Mouse (Mus musculus) induced T-regulatory cell, adult 2 months (primary cell): ENCODE measurements around the gene Zbtb20.
"Not testable (repeated sequence)": the region's sequence is repeated elsewhere in the genome, so short reads cannot be mapped to it uniquely, and the experiment has no call there.

ENCODE experiments used
- DNase-seq: peaks from one replicate; pipeline ENCODE4 v3.0.0-alpha.2; 2012; ENCODE audit warnings: low read depth

The Zbtb20 gene

DNA sequence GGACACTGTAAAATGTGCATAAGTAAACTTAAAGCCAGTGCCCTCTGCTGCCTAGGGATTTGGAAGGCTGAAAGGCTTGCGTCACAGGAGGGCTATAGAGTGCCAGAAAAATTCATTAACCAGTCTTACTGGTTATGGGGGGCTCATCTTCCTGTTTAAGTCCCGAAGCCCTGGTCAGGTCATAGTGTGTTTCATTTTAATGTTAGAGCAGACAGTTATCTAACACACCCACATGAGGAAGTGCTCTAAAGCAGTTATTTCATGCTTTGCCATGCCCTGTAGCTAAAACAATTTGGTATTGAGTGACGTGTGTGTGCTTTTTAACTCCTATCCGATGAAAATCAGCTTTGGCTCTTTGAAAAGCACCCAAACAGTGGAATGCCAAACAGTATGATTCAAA, 34.3 kb downstream of the Zbtb20 start:
- no peak for DNase-seq

- no peak for DNase-seq
Measured at GRCm38 (mm10) chr16:42910716-42911115, 35.0 kb downstream of the Zbtb20 start.

DNA sequence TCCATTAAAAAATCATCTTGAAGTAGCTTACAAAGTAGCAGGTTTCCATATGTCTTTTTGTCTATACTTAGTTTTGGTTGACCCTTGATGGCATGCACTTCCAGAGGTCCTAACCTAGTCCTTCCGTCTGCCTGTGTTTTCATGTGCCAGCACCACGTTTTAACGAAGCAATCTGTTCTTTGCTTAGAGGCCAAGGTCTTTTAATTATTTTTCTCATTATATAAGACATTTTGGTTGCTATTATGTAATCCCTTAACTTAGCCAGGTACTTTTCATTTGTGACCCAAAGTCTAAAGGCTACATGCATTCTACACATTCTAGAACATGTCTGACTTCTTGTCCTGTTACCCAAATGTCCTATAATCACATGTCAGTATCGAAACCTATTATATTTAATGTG, 35.6 kb downstream of the Zbtb20 start:
- no peak for DNase-seq

GRCm38 (mm10) chr16:42911815-42912214, 36.1 kb downstream of the Zbtb20 start:
- no peak for DNase-seq

GRCm38 (mm10) chr16:42913291-42913690, 37.6 kb downstream of the Zbtb20 start:
- DNase-seq: no peak

- DNase-seq: peak; percentile 53
Measured at GRCm38 (mm10) chr16:42914457-42915085, 38.9 kb downstream of the Zbtb20 start.

- no peak for DNase-seq
Measured at GRCm38 (mm10) chr16:42919992-42920760, 44.5 kb downstream of the Zbtb20 start.

DNA sequence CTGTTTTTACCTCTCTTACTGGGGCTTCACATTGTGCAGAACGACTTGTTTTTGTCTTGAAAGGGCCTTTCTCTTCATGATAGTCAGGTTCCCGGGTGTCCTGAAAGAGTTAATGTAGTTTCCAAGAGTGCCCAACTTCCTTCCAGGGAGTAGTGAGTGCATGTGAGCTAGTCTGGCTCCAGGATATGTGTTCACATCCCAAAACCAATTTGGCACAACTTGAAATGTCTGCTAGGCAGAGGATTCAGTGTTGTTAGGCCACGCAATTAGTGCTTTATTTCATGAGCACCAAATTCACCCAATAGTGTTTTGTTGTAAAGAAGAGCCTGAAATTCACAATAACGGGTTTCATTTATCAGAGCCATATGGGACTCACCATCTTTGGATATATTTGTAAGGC, 45.8 kb downstream of the Zbtb20 start:
- no peak for DNase-seq

DNA sequence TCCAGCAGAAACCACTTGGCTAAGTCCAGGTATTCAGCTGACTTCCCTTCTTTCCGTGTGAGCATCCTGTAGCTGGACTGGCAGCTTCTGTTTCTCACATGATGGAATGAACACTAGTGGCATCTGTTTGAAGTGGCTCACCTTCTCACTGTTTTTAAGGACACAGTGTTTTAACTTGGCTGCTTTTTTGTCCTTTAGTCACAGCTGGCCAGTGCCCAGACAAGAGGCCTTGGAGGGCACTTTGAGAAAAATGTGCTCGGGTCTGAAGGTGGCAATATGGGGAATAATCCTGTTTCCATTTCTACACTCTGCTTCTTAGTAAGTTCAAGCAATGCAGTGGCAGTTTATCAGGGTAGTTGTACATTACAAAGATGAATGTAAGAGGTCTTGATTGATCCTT, 62.5 kb downstream of the Zbtb20 start:
- DNase-seq: no peak

- DNase-seq: no peak
Measured at GRCm38 (mm10) chr16:42947016-42947415, 71.3 kb downstream of the Zbtb20 start.

GRCm38 (mm10) chr16:42955401-42955800, 79.7 kb downstream of the Zbtb20 start:
- not testable (repeated sequence) for DNase-seq

GRCm38 (mm10) chr16:42972872-42973271, 97.2 kb downstream of the Zbtb20 start:
- DNase-seq: no peak

DNA sequence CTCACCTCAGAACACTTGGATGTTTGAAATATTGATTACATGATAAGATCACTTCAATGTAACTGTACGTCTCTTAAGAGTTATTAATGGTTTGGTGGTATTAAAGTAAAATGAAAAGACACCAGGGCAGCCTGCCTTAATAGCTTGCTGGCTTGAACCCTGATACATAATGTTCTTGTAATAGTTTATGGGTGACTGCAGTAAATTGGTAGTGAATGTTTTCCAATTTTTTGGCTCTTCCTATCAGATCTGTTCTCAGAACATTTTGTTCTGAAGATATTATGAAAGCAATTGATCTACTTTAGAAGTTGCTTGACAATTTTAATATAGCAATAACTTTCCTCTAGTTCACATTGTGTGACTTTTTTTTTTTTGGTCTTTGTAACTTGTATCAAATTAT, 123.2 kb downstream of the Zbtb20 start:
- DNase-seq: no peak

DNA sequence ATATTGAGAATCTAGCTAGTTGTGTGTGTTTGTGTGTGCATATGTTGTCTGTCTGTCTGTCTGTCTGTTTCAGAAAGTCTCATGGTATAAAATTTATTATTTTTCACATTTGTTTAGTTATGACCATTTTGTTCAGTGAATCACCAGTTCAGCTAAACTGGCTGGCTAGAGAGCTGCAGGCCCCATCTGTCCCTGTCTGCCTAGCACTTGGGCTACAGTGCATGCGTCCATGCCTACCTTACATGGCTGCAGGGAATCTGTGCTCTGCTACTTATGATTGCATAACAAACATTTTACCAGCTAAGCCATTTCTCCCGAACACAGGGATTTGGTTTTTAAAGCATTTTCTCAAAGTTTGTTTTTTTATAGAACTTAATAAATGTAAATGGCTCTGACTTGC, 150.7 kb downstream of the Zbtb20 start:
- DNase-seq: no peak

- DNase-seq: no peak
Measured at GRCm38 (mm10) chr16:43029243-43029642, 153.6 kb downstream of the Zbtb20 start.

- DNase-seq: no peak
Measured at GRCm38 (mm10) chr16:43035709-43036108, 160.0 kb downstream of the Zbtb20 start.

DNA sequence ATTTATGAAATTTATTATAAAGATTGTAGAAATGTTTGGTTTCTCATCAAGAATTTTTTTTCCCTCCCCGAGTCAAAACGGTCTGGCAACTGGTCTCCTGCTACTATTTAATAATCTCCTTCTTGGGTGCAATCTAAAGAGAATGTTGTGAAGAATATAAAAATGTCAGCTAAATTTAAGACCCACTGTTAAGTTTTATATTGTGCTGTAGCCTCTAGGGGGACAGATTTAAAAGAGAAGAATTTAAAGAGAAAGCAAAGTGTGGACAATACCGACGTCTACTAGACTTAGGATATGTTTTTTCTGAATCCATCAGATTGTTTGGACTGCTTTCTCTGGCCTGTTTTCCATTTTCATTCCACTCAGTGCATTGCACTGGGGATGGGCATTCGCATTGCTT, 160.8 kb downstream of the Zbtb20 start:
- no peak for DNase-seq

DNA sequence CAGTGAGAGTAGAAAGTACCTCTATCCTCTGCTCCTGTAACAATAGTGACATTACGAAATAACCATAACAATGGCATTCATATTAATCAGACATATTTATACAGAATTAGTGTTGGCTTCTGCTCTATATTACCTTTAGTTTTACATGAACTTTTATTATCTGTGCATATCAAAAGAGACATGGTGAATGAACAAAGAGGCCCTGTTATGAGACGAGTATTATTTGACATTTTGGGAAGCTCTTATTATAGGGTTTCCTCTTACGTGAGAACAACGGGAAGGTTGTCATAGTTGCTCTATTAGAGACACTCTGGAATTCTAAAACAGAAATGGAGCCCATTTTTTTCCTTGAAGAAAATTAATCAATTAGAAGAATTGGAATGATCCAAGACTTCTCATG, 161.6 kb downstream of the Zbtb20 start:
- no peak for DNase-seq

DNA sequence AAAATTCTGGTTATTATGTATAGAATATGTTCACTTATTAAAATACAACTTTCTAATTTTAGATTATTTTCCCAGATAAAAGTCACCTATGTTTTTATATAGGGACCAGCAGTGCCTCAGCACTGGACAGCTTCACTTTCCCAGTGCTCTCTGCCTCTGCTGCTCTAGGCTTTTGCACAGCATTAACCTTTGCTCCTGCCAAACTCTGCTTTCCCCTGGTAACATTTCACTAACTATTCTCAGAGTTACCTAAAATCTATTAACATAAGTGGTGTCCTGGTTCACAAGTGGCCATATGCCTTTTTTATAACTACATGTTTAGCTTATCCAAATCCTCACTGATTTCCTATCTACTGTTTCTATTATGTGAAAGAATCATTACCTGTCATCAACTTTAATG, 169.9 kb downstream of the Zbtb20 start:
- DNase-seq: no peak

- no peak for DNase-seq
Measured at GRCm38 (mm10) chr16:43046686-43047085, 171.0 kb downstream of the Zbtb20 start.

DNA sequence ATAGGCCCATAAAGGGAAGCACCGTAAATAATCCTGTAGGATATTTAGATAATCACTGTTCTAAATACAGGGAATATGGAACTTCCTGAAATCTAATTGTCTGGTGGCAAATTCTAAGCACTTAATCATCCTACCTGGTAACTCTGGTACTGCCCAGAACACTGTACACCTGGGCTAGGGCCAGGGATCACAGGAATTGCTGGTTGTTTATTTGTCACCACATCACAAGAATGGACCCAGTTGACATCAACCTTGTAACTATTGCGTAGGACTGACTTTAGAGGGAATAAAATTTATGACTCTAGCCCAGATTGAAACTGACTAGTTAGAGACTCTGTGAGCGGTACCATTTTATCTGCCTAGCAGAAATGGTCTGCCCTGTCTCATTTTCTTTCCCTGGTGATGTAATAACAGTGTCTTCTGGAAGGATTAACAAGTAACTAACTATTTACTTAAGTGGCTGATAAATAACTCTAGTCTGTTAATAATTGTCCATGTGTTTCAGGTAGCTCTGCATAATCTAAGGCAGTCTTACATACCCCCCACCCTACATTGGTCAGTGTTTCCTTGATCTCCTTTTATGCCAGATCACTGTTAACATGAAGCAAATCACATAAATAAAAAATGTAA, 194.1 kb downstream of the Zbtb20 start:
- DNase-seq: no peak

- no peak for DNase-seq
Measured at GRCm38 (mm10) chr16:43071875-43072274, 196.2 kb downstream of the Zbtb20 start.
